Mouse (Mus musculus) left cerebral cortex, postnatal 14 days (tissue): Measurements from ENCODE around the gene Zdhhc14. TPM values are rescaled to one million over a fixed set of nuclear protein-coding genes. Genes with fewer than 3 reads are reported as not detected.

Source experiments
- DNase-seq, 2 experiments: peaks; one replicate each; pipeline ENCODE4 v3.0.0; 2021 to 2022; ENCODE audit warnings: low spot score in 2 of 2, mixed read lengths in 1 of 2
- intact Hi-C: fragments of 180-260 bp; cut with DNase I; formaldehyde crosslinking; loops from one replicate; pipeline ENCODE4 v1.15.1; 2025
- long read RNA-seq, 2 experiments: library from polyadenylated mRNA; stranded (forward); transcript quantifications; one replicate each; pipeline ENCODE4 v2.0.0; 2021
- total RNA-seq, 2 experiments: library from RNA; stranded (reverse); gene quantifications; 2 replicates each; pipeline ENCODE4 v1.2.3; 2021

Zdhhc14 gene
- 10 to 100 TPM; 41.1 to 41.3 TPM for total RNA-seq
- long read RNA-seq, experiment 1, transcript Zdhhc14-201 (9 exons, 3,078 nt) = major isoform, 56 of 77 reads
- long read RNA-seq, experiment 1, partial matches to known transcripts = 8 of 77 reads
- long read RNA-seq, experiment 1, other reads (novel, unspliced or antisense) = 13 of 77 reads
- long read RNA-seq, experiment 2, transcript Zdhhc14-201 (9 exons, 3,078 nt) = major isoform, 59 of 81 reads
- long read RNA-seq, experiment 2, partial matches to known transcripts = 4 of 81 reads
- long read RNA-seq, experiment 2, other reads (novel, unspliced or antisense) = 18 of 81 reads

DNA sequence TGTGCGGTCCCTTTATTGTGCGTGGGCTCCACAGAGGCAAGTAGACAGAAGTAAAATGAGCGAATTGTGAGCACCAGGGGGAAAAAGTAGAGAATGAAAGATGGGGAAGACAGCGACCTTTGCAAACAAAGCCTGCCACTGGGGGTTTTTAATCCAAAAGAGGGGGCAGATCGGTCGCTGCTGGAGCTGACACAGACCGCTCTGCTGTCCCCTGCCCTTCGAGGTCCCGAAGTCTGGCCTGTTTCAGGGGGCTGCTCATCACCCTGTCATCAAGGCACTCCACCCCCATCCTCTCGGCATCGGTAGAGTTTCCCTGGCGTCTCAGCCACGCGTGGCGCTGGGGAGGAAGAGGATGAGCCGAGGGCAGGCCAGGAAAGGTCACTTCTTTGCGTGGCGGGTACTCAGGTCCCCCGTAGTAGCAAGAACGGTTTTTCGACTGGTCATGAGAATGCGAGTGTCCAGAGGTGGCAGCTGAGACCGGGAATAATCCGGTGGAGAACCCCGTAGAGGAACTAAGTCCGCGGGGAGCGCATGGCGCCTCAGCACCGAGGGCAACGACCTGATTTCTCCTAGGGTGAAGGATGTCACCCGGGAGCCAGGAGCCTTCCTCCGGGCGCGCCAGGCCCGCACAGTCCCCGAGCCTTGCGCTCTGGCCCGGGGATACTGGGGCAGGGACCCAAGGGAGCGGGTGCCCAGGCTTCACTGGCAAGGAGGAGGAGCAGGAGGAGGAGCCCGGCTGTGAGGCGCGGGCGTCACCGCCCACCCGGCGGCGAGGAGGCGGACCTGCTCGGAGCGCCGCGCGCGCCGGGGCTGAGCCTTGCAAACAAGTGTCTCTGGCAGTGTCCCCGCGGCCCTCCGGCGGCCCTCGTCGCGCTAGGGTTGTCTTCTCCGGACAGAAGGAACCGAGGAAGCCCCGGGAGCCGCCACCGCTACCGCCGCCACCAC, at the start of gene Zdhhc14:
TSS of gene Zdhhc14 (plus strand) at position 757 of the 945 bp plus-strand sequence.
- DNase-seq = peak; percentile 89 to 94
- intact Hi-C loops = loop anchor here (2.0 to 5.0 kb wide), 3 partner anchors 40 to 255 kb away; partner anchors contain the start of gene Tmem242

- no peak for DNase-seq
- intact Hi-C loops = loop anchor here (10.0 kb wide), 2 partner anchors 92 to 452 kb away; no protein-coding TSS in a partner anchor
Measured at GRCm38 (mm10) chr17:5443260-5443659, 49.1 kb upstream of the Zdhhc14 start.

DNA sequence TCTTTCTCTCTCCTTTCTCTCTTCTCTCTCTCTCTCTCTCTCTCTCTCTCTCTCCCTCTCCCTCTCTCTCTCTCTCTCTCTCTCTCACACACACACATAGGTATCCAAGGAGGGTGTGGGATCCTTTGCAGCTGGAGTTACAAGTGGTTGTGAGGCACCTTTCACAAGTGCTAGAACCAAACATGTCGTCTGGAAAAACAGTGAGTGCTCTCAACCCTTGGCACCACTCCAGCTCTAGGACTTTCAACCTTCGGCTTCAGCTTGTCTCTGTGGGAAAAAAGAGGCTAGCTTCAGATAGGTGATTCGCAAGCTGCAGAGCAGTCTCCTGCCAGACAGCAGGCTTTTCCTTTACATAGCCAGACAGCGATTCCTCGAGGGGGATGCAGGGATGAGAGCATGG, 48.6 kb upstream of the Zdhhc14 start:
- intact Hi-C loops = loop anchor here (10.0 kb wide), 2 partner anchors 91 to 451 kb away; no protein-coding TSS in a partner anchor
- no peak for DNase-seq

DNA sequence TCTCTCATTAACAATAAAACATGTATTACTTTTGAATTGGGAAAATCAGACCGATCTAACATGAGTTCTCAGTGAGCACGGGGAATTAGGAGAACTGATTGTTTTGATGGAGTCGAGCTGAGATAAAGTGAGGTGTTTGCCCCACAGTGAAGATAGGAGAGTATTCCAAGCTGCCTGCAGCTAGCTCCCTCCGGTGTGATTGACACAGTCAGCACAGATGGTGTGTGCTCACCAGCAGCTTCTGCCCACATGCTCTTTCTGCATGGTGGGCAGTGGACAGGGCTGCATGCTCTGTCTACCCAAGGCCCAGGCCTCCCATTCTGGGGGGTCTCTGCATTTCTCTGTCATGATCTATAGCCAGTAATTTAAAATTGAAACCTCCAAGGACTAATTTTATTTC, 38.7 kb upstream of the Zdhhc14 start:
- intact Hi-C loops = no loop called here

GRCm38 (mm10) chr17:5463912-5464311, 28.4 kb upstream of the Zdhhc14 start:
- intact Hi-C loops = no loop called here
- no peak for DNase-seq

More for the DNA sequence above, 38.7 kb upstream of the Zdhhc14 start:
- no peak for DNase-seq

- no peak for DNase-seq
- intact Hi-C loops = no loop called here
Measured at GRCm38 (mm10) chr17:5466736-5467135, 25.6 kb upstream of the Zdhhc14 start.

DNA sequence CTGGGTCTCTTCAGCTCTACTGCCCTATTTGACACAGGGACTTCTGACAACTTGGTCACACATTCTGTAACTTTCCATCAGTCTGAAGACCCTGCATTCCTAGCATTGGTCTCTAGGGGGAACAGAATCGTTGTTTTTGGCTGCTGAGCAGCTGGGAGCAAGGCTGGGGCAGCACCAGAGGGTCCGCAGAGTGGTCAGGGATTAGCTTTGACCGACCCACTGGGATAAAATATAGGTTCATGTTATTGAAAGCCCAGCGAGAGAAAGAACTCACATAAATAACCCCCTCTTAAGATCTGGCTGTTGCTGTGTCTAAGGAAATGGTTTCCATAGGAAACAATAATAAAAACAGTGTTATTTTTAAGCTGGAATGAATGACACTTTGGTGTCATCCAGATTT, 25.2 kb upstream of the Zdhhc14 start:
- no peak for DNase-seq
- intact Hi-C loops = no loop called here

DNA sequence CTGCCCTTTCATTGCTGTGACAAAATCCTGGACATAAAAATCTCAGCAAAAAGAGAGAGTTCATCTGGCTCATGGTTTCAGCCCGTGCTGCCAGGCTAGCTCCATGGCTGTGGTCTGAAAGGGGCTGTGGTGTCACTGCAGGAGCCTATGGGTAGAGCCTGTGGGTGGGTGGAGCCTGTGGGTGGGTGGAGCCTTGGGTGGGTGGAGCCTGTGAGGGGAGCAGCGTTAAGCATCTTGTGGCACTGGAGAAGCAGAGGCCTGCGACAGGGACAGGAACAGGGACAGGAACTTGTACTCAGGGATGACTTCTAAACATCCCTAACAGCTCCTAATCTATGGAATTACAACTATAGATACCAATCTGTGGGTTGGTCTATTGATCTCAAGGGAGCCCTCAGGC, 20.1 kb upstream of the Zdhhc14 start:
- DNase-seq = no peak
- intact Hi-C loops = no loop called here

GRCm38 (mm10) chr17:5475960-5476725, 16.2 kb upstream of the Zdhhc14 start:
- intact Hi-C loops = no loop called here
- no peak for DNase-seq

GRCm38 (mm10) chr17:5483456-5483855, 8.9 kb upstream of the Zdhhc14 start:
- DNase-seq = no peak
- intact Hi-C loops = no loop called here

- no peak for DNase-seq
- intact Hi-C loops = no loop called here
Measured at GRCm38 (mm10) chr17:5484663-5485062, 7.7 kb upstream of the Zdhhc14 start.

- intact Hi-C loops = no loop called here
- no peak for DNase-seq
Measured at GRCm38 (mm10) chr17:5488156-5488555, 4.2 kb upstream of the Zdhhc14 start.

GRCm38 (mm10) chr17:5490351-5490750, 2.0 kb upstream of the Zdhhc14 start:
- intact Hi-C loops = loop anchor here (5.0 kb wide), 2 partner anchors 42 to 257 kb away; no protein-coding TSS in a partner anchor
- DNase-seq = no peak

DNA sequence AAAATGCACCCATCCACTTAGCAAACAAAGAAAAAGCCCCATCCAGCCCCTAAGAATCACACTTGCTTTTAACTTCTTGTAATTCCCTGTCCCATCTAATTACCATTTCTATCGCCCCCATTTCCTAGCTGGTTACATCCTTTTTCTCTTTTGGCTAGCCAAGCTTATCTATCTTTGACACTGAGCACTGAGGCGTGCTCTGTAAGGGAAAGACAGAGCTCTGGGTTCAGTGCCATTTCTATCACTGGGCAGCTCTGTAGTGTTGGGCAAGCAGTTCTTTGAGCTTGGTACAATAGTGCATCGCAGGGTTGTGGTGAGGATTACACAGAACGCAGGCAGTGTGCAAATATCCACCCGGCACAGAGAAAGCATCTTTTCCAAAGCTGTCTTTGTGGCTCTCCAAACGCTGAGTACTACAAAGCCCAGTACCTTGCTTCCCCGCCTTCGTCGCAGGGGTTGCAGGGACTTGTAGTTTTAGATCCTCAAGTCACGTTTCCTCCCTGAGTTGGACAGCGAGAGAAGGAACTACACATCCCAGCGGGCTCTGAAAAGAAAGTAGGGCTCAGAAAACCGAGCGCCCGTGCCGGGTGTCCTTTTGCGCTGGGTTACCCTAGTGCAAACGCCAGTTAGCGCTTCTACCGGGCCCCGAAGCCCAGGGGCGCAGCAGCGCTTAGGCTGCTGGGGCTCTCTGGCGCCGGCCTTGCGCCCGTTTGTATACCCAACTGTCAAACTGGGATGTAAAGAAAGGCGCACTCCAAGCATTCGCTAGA, 1.1 kb upstream of the Zdhhc14 start:
- intact Hi-C loops = loop anchor here (5.0 kb wide), 2 partner anchors 41 to 256 kb away; no protein-coding TSS in a partner anchor
- DNase-seq = peak; percentile 93 to 96

- DNase-seq = peak; percentile 41 to 65
- intact Hi-C loops = loop anchor here (2.0 to 5.0 kb wide), 3 partner anchors 40 to 255 kb away; partner anchors contain the start of gene Tmem242
Measured at GRCm38 (mm10) chr17:5492746-5493160, 396 bp downstream of the Zdhhc14 start.

DNA sequence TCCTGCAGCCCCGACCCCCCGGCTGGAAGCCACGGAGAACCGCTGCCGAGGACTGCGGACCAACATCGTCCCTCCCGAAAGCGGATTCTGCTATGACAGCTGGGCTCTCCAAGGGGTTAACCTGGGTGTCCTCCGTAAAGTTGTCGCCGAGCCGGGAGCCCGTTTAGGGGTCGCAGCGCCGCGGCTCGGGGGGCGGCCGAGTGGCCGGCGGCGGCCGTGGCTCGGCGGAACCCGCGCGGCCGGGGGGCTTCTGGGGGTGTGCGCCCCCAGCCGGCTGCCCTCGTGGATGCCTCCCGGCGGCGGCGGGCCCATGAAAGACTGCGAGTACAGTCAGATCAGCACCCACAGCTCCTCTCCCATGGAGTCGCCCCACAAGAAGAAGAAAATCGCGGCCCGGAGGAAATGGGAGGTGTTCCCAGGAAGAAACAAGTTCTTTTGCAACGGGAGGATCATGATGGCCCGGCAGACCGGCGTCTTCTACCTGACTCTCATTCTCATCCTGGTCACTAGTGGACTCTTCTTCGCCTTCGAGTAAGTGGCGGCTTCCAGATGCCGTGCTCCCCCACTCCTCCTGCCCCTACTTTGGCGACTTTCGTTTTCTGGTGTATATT, 909 bp downstream of the Zdhhc14 start:
- no peak for DNase-seq
- intact Hi-C loops = loop anchor here (2.0 to 5.0 kb wide), 3 partner anchors 39 to 254 kb away; partner anchors contain the start of gene Tmem242

- no peak for DNase-seq
Measured at GRCm38 (mm10) chr17:5493809-5494208, 1.5 kb downstream of the Zdhhc14 start.

DNA sequence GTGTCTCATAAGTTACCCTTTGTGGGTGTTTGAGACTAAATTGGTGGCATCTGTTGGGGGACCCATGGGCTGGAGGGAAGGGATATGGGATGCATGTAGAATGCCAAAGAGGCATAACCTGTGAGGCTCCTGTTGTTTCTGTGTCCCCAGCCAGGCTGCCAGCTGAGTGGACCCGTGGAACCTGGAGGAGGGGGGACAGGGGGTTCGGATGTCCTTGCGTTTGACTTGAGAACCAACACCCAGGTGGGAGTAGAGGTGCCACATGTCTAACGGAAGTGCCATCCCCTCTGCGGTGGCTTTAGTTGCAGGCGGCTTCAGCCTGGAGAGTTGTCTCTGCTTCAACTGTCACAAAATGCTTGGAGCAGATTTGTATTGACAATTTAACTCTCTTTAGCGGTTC, 2.5 kb downstream of the Zdhhc14 start:
- DNase-seq = no peak
- intact Hi-C loops = loop anchor here (5.0 kb wide), 2 partner anchors 37 to 252 kb away; no protein-coding TSS in a partner anchor

More at GRCm38 (mm10) chr17:5493809-5494208, 1.5 kb downstream of the Zdhhc14 start:
- intact Hi-C loops = loop anchor here (2.0 to 5.0 kb wide), 3 partner anchors 38 to 253 kb away; partner anchors contain the start of gene Tmem242
